Mouse (Mus musculus) frontal cortex, postnatal 36 days (tissue): ENCODE results near the gene Arhgef2.
A peak's percentile ranks its signal among the peaks of the same experiment; 100 is the strongest.

Experiments used
- DNase-seq, 2 experiments: peaks; one replicate each; pipeline ENCODE4 v3.0.0; 2022; ENCODE audit warnings: low spot score in 2 of 2

Gene Arhgef2

GRCm38 (mm10) chr3:88683814-88684213, 78.0 kb downstream of the Arhgef2 start:
- DNase-seq: no peak

- no peak for DNase-seq
These were observed 78.6 kb downstream of the Arhgef2 start for GRCm38 (mm10) chr3:88684236-88684979.

GRCm38 (mm10) chr3:88684980-88685941, 79.5 kb downstream of the Arhgef2 start, which contains the start of gene Khdc4:
Khdc4 (plus strand) TSS chr3:88685803.
- peak; percentile 97 to 98 for DNase-seq

- peak in 1 of 2 experiments; percentile 60 for DNase-seq
These were observed 80.2 kb downstream of the Arhgef2 start for GRCm38 (mm10) chr3:88685958-88686451.

DNA sequence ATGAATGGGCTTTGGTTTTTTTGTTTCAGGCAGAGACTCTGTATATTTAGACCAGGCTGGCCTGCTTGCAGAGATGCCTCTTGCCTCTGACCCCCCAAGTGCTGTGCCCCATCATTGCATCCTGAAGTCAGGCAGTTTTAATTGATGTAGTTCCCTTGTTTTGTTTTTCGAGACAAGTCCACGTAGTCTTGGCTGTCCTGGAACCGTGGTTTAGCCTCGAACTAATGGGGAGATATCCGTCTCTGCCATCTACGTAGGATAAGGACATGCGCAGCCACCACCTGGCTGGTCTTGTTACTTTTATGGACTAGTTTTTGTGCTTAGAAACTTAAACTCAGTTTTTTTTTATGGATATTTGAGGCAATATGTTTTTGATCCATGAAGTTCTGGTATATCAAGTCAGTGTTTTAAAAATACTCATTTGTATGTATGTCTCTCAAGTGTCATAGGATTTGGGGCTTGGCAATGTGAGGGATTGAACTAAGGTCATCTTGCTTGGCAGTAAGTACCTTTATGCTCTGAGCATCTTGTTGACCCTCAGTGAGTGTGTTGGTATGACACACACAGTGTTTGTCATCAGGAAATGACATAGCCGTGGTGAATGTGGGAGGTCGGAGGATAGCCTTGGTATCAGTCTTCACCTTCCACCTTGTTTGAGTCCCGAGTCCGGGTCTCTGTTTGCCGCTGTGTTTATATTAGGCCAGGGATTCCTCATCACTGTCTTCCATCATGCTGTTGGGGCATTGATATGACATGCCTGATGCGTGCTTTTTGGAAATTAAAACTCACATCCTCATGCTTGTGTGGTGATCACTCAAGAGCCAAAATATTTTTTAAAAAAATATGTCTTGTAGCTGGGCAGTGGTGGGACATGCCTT, 81.2 kb downstream of the Arhgef2 start:
- no peak for DNase-seq

DNA sequence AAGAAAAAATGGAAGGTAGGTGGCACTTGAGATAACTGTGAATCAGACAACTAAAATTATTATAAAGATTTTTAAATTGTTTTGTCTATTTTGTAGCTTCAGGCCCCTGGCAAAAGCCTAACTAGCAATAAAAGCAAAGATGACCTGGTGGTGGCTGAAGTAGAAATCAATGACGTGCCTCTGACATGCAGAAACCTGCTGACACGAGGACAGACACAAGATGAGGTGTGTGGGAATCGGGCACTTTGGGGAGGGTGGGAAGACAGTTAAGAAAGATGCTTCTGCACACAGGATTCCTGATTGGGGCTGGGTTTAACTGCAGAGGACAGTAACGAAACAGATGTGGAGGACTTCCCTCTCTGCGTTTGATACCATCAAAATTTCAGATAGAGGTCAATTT, 83.3 kb downstream of the Arhgef2 start:
- DNase-seq: no peak

GRCm38 (mm10) chr3:88695545-88695944, 89.8 kb downstream of the Arhgef2 start:
- DNase-seq: no peak
